Mouse (Mus musculus) 3134 (cell line): ENCODE measurements at regions not wholly inside any gene's neighbourhood (a gene's known extent, or its start where the extent isn't known, plus 50 kb on each side); places are given as distances from the start of the nearest gene placed in this dataset.

Experiments
- DNase-seq: peaks from one replicate; pipeline ENCODE4 v3.0.0-alpha.2; 2011; ENCODE audit warnings: low spot score; ENCODE audit not compliant: insufficient read length; ENCODE audit errors: extremely low read depth

DNA sequence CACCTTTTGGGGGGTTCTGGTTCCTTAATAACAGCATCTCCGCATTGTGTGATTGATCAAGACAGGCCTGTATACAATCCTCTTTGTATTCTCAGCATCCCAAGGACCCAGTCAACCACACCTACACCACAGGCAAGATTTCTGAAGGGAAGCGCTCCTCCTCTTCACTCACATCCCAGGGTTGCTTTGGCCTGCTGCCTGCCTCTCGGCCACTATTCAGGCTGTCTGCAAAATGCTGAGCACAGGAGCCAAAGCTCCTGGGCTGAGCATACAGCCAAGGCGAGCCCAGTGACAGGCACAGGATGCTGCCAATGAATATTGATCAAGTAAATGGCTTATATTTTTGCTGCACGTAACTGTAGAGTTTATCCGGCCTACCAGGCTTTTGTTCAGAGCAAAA, 56.9 kb upstream of the Gpr12 start:
- DNase-seq: no peak

DNA sequence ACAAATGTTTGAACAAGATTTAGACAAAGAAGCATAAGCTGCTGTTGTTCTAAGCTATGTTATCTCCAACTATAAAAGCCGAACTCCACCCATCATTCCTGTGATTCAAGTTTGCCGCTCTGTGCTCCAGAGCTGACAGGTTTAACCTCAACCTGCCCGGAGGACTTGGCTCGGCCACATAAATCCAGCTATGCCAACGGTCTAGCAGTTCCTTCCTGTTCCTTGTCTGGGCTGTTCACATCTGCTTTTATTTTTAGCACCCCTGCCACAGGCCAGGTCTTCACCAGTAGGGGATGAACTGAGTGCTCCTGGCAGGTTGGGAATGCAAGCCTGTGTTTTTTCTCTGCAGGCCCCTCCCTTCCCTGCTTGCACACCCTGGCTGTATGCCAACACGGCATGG, 51.8 kb upstream of the Gpr12 start:
- DNase-seq: no peak
